Mouse (Mus musculus) ovary, postnatal 10 days (tissue): ENCODE results near the gene Lhx3.

Source experiments
- DNase-seq: peaks from one replicate; pipeline ENCODE4 v3.0.0; 2022; ENCODE audit warnings: low spot score

Lhx3 gene

DNA sequence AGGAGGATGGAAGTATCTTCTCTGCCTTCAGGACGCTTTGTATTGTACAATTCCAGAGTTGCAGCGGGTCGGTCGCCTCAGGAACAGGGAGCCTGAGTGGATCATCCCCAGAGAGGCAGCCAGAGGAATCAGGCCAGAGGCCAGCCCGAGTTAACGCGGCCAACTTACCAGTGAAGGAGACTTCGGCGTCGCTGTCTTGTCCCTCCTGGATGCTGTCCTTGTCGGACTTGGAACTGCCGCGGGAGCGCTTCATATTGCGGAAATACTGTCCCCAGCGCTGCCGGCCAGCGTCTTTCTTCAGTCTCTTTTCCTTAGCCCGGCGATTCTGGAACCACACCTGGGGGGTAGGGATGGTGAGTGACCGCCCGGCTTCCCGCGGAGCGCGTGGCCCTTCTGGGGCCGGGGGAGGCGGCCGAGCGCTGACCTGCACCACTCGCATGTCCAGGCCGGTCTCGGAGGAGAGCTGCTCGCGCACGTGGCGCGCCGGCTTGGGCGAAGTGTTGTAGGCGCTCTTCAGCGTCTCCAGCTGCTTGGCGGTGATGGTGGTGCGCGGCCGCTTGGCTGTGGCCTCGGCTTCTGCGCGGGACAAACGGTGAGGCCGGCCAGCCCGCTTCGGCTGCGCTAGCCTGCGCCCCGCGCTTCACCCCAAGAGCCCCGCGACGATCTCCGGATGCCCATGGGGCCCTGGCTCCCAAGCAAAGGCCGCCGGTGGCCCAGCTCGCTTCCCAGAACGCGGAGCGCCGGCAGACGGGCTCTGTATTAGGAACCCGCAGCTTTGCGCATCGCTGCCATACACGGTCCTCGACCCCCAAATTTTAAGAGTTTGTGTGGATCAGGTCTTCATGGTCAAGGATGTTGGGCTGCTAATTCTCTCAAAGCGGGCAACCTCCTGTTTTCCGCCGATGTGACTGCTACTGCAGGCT lies 5.9 kb downstream of the Lhx3 start:
- DNase-seq, result no peak

DNA sequence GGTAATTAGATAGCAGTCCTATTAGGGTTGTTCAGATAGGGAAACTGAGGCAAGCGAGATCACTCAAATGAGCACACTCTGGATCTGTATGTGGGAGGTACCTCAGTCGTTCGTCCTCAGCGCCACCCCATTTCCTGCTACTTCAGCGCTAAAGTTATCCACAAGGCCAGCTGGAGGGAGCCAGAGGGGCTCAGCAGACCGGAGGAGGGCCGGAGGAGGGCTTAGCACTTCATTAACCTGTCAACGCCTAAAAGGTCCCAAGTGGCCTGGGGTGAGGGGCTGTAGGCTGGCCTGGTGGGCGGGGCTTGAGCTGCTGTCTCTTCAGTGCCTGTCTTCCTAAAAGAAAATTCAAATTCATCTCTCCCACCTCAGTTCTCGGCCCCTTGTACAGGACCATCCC lies 9.6 kb downstream of the Lhx3 start:
- DNase-seq, result no peak

DNA sequence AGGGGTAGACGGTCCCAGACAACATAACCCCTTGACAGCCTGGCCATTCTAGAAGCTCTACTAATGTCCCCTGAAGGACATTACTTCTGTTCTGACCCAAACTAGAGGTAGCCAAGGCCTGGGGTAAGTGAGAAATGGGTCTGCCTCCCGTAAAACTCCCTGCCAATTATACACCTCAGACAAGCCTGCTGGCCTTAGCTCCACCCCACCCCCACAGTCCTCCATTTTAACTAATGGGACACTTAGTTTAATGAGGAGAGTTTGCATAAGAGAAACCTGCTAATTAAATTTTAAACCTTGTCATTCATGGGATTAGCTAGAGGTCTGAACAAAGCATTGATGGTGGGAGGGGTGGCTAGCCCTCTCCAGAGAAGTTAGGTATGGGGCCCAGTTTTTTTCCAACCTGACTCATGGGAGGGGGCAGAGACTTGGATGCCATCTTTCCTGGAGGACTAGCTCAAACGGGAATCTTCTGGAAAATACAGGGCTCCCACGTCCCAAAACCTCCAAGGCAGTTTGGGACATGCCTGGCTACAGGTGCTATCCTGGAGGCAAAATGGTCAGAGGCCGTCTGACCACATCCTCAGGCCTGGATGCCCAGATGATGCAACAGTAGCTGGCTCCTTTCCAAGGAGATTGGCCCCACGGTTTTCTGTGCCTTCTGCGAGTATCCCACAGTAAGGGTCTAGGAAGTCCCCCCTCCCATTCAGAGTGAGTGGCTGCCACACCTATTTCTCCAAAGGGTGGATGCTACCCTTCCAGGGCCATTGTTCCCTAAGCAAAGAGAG lies 13.3 kb downstream of the Lhx3 start:
- DNase-seq, result no peak

DNA sequence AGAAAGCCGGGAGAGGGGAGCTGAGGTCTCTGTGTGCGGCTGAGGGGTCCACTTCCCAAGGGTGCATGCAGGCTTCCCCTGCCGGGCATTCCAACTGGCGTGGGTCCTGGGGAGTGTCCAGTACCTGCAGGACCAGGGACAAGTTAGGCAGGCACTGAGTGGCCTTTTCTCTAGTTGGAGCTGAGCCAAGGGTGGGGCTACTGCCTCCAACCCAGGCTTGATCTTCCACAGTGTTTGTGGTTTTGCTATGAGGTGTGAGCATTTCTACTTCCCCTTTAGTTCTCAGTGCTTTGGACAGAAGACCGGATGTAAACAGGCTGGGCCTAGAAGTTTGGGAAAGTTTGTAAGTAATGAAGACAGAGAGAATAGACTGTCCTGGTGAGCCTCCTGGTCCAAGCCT lies 19.6 kb downstream of the Lhx3 start:
- no peak for DNase-seq

DNA sequence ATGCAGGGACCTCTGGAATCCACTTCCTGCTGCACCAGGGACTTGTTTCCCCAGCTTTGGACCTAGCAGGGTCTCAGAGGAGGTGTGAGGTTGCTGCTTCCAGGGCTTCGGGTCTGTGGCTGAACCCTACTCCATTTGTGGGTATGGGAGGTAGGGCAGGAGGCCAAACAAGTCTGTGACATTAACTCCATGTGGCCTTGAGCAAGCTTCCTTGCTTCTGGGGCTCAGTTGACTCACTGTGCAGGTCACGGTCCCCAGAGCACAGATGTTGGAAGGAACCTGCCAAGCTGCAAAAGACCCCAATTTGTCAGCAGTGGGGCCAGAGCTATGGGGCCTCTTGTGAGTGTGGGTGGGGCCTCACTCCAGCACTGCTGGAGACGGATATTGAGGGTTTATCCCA lies 23.7 kb downstream of the Lhx3 start:
- no peak for DNase-seq

DNA sequence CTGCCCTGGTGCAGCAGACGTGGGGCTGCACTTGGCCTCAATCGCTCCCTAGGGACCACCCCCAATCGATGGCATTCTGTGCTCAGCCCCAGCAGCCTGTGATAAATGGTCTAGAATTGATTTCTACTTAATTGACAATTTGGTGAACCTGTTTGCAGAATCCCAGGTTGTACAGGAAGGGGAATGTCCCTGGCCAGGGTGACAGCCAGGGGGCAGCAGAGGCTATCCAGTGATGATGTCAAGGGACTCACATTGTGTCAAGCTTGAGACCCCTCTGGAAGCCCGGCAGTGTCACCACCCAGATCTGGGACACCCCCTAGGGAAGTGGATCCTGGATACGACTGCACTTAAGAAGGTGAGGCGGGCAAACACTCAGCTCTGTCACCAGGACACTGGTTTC lies 25.4 kb downstream of the Lhx3 start:
- DNase-seq, result no peak

DNA sequence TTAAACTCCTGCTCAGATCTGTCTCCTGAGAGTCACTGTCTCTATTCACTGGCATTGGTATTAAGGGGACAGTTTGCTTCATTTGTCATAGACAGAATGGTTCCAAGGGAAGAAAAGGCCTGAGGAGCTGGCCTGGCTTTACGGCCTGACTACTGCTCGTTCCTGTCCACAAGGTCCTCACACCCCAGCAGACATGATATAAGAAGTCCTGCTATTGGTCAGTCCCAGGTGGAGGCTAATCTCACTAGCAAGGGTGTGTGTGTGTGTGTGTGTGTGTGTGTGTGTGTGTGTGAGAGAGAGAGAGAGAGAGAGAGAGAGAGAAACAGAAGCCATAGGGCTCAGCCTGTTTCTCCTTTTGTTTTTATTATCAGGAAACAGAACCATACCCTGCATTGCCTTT lies 30.9 kb downstream of the Lhx3 start:
- no peak for DNase-seq

DNA sequence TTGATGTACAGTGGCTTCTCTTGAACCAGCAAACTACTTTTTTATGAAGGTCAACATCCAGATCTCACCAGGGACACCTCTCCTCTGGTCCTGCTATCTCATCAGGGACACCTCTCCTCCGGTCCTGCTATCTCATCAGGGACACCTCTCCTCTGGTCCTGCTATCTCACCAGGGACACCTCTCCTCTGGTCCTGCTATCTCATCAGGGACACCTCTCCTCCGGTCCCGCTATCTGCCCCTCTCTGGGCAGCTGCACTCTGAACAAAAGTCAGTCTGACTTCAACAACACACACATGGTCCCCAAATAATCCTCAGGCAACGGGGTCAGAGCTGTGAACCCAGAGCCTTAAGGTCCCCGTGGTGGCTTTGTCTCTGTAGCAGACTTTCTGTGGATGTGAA lies 31.4 kb downstream of the Lhx3 start:
- no peak for DNase-seq

DNA sequence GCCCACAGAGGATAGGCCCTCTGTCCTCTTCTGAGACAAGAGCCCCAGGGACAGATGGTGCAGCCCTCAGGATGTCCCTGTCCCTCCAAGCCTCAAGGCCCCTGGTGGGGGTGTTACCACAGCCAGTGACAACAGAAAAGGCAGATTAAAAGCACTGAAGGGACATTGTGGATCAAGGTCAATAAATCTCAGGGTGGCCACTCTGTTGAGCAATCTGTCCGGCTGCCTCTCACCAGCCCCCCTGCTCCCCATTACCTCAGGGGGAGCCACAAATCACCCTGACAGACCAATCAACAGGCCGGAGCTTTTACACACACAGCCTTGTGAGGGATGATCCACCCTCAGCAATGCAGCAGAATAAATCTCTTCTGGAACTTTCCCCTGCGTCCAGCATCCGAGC lies 32.9 kb downstream of the Lhx3 start:
- DNase-seq, result no peak

DNA sequence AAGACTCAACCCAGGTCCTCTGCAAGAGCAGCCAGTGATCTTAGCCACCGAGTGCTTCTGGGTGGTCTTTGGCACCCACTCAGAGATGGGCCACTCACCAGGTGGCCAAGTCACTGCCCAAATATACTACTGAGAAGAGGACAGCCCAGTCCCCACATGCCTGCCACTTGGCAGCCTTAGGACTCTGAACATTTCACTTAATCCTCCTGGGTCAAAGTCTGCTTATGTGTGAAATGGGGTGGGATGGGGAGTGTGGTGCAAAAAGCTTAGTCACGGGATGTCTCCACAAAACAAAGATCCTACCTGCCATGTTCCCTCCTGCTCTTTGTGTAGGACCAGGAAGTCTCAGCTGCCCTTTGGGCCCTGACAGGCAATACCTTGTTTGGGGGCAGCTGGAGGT lies 35.9 kb downstream of the Lhx3 start:
- no peak for DNase-seq

DNA sequence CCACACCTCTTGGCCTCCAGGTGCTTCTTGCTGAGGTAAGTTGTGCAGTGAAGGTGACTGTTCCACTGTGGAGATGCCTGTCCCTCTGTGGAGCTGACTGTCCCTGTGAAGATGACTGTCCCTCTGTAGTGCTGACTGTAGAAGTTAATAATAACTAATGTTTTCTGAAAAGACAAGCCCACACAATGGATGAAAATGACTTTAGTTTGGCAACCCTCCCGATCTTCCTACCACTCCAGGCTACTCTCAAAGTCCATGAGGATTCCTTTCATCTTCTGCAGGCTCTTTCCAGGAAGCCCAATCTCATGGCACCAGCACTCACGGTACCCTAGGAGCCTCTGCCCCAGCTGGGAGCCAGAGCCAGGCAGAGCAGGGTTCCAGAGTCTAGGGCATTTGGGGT lies 37.7 kb downstream of the Lhx3 start:
- no peak for DNase-seq

DNA sequence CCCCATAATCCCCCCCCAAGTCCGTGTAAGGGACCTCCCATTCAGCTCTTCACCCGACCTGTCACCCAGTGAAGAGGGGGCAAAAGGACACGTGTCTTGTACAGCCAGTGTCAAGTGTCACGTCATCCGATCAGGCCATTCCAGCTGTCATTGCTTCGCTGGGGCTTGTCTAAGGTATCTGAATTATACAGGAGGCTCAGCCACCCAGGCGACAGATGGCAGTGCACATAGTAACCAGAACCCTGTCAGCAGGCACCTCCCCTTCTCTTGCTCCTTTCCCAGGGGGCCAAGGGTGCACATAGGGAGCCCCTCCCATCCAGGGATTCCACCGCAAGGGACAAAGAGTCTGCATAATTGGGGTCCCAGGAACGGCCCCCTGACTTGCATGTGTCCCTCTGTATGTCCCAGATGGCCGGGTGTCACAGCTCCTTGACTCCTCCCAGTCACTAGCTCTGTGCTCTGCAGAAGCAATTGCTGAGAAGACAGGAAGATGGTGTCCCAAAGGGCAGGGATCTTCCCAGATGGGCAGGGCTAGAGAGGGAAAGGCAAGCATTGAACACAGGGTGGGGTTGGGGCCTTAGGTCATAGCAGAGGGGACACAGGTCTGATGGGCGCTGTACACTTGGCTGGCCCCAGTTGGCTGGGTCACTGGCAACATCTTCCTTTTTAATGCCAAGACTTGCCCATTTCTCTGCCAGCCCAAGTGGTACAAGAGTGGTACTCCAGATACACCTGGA lies 39.1 kb downstream of the Lhx3 start:
- DNase-seq, result no peak

DNA sequence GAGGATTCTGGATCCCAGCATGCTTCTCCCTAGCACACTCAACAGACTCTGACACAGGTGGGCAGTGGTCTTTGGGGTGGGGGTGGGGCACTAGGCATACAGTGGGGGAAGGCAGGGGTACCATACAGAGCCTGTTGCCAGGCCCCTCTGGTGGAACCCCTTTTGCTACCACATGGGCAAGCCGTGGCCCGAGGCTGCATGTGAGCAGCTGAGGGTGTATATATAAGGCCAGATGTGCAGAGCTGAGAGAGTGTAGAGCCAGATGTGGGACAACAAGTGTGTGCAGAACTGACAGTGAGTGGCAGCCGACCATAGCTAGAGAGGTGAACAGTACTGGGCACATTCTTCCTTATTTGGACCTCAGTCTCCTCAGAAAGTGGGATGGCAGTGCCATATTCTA lies 41.2 kb downstream of the Lhx3 start:
- DNase-seq, result no peak

DNA sequence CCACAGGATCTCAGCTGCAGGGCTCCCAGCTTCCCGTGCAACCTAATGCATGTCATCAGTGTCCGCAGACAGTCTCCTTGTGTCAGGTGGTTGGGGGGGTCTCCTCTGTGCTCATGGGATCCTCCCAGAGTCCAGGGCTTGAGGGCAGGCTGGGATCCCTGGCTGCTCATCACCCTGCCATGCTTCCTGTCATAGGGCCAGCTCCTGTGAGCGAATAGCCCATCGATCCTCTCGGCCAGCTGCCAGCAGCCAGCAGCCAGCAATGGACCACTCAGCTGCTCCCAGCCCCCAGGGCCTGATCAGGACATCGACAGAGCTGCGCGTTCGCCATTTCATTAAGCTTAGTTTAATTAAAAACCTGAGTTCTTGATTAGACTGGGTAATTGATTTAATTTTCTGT lies 50.0 kb downstream of the Lhx3 start:
- DNase-seq, result no peak

DNA sequence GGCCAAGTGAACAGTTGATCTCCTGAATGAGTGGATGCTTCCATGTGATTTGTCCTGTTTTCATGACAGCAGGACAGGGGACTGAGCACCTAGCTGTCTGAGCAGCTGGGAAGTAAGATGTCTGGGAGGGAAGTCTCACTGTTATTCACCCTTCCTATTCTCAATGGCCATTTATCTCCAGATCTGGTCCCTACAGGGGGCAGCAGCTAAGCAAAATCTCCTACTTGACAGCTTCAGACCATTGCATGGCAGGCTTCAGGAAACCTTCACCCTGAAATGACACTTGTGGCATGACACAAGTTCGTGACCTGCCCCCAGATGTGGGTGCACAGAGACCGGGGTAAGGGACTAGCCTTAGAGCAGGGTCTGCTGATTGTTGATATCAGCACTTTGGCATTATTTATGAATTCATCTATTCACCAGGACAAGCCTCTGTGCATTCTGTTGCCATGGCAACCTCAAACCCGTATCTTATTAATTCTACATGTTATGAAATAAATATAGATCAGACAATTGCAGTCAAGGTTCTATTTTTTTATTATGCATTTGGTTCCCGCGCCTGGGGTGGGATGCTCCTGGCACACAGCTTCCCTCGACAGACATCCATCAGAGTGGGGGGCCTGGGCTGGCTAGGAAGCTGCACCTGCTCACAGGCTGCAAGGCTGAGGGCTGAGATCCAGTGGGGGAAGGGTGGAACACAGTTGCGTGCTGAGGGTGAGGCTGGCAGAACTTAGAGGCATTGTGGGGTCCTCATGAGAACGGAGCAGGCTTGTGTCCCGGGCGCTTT lies 51.7 kb downstream of the Lhx3 start:
- DNase-seq, result no peak

DNA sequence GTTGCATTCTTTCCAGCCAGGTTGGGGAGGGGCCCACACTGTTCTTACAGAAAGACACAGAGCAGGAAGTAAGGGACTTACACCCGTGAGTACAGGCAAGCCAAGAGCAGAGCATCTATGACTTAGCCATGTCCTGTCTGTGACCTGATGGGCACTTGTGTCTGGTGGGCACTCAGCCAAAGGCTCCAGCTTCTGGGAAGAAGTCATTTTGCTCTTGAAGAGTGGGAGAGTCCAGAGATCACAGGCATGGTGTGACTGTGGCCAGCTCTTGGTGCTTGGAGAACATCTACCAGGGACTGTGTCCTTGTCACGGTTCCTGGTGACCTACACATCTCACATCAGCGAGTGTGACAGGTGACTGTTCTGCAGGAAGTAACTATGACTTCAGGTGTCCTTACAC lies 52.4 kb downstream of the Lhx3 start:
- DNase-seq, result no peak

DNA sequence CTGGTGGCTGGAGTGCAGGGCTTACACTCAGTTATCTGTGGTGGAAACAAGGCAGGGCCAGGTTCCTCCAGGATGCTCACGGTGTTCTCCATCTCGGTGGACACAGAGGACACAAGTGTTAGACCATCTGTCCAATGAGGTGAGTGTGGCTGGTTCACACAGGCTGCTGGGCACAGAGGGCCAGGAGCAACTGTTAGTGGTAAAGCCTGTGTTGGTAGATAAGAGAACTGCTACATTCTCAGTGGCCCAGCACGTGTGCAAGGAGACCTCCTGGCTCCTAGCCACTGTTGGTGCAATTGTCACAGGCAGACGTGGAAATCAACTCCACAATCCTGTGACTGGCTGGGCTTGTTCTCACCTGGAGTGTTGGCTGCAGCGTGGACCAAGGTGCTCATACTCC lies 53.5 kb downstream of the Lhx3 start:
- no peak for DNase-seq

DNA sequence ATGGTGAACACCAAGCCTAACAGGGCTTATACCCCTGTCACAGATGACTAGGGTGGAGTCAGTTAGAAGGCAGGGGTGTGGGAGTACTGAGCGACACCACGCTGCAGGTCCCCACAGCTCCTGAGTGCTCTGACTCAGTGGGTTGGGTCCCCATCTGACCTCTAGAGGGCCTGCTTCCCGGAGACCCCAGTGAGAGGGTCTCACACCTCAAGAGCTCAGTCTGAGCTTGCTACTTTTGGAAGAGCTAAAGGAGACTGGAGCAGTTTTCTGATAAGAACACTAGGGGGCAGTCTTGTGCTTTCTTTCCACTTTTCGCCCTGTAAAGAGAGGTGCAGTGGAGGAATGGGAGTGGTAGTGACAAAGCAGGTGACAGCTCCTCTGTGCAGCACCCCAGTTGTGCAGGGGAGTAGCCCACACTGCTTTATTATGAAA lies 54.2 kb downstream of the Lhx3 start:
- no peak for DNase-seq

DNA sequence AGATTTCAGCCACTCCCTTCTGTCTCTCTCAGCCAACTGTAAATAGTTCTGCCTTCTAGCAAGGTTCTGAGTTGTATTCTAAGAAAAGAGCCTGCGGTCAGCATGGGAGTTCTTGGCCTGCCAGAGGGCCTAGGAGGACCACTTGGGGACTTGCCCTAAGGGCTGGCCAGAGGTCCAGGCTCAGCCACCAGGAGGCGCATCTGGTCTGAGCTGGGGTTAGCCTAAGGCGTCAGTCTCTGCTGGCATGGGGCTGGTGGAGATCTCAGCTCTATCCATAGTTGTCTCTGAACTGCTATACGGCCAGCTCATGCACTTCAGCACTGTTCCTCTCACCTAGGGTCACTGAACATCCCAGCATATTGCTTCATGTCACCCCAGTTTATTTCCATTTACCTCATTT lies 54.8 kb downstream of the Lhx3 start:
- DNase-seq, result no peak
